Mouse (Mus musculus): ENCODE results near the gene Cln3.

Gene Cln3

DNA sequence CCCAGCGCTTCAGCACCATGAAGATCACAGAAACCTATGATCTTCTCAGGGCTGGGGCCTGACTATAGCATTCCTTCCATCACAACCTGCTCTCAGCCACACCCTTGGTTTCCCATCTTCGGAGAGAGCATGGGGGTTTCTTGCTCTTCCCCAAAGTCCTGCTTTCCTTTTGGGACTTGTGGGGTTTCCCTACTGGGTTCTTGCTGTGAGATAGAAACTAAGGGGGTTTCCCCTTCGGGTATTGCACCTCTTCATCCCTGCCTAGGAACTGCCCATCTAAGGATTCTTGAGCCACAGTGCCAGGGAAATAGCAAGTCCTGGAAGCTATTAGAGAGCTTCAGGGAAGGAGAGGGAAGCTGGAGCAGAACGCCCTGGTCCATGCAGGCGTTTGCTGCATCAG, 10.3 kb upstream of the Cln3 start:
- DNase-seq (ENCODE audit: low read depth in 2 of 2, low spot score in 2 of 2), result no peak

DNA sequence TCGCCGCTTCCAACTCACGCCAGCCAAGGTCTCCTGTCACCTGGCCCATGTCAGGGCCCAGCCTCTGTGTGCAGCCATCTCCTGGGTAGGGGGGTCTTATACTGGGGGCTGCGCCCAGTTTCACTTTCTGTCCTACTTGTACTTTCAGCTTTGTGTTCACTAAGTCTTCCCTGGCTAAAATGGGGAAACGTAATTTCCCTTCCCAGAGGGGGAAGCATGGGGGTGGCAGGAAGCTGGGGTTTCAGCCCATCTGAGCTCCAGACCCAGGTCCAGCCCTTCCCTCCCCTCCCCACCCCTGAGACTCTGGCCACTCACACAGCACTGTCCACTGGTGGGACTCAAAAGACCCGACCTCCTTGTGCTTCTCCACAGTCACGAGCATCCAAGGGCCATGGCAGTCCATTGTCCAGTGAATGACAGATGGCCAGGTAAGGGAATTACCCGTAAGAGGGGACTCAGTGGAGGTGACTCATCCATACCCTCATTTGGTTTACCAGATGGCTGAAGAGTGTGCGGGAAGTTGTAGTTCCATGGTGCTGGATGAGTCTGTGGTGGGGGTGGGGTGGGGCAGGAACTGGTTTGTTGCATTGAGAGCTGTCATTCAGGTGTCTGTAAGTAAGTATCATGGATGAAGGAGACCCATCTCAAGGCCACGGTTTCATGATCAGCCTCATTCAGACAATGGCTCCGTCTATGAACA, 9.4 kb upstream of the Cln3 start, which contains the start of gene Il27:
TSS of gene Il27 (minus strand) at position 80 of the 700 bp plus-strand sequence.
- no peak for DNase-seq (ENCODE audit: low read depth in 2 of 2, low spot score in 2 of 2)

DNA sequence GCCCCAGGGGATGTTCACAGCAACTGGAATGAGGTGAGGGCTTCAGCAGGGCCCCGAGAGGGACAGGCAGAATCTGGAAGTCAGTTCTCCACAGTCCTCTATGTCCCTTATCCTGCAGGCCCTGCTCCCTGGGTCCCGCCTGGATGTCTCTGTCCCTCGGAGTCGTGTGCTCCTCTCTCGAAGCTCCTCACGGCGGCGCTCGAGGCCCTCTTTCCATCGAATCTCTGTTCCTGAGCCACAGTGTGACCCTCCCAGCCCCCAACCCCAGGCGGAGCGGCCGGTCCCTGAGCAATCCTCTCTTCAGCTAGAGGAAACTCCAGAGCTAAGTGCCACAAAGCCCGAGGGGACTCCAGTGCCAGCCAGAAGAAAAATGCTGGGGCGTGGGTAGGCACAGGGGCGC, 2.2 kb upstream of the Cln3 start:
- no peak for DNase-seq (ENCODE audit: low read depth in 2 of 2, low spot score in 2 of 2)

DNA sequence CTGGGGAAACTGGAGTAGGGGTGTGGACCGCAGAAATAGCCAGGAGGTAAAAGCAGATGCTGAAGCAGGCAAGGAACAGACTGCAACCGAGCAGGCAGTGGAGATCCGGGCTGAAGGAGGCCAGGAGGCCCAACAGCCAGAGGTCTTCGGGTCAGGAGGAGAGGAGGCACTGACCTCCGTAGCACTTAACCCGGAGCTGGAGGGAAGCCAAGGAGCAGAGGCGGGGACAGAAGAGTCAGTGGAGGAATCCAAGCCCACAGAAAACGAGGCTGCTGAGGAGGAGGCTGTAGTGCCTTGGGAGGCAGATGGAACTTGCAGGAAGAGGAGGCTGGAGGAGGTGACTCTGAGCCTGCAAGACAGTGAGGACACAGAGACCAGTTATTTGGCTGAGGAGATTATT, 1.2 kb upstream of the Cln3 start:
- DNase-seq (ENCODE audit: low read depth in 2 of 2, low spot score in 2 of 2), result no peak

DNA sequence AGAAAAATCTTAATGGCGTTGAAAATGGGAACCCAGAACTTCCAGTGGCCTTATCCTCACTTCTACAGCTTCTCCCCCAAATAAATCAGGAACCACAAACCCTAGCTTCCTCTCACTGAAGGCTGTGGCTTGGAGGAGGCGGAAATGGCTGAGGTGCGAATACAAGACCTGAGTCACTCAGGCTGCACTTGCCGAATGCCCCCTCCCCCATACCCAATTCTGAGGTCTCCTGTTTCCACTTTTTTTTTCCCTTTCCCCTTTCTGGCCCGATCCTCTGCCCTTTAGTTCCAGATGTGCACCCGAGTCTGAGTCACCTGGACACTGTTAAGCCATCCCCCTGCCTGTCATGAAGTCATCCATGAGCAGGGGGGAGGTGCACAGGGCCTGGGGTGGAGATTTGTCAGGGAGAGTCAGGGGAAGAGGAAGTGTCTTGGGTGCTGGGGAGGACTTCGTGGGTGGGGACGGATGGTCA, 1.1 kb downstream of the Cln3 start, which contains the start of gene Apobr:
TSS of gene Apobr (plus strand) at position 437 of the 472 bp plus-strand sequence.
- peak in 1 of 2 experiments; percentile 25 for DNase-seq (ENCODE audit: low read depth in 2 of 2, low spot score in 2 of 2)

DNA sequence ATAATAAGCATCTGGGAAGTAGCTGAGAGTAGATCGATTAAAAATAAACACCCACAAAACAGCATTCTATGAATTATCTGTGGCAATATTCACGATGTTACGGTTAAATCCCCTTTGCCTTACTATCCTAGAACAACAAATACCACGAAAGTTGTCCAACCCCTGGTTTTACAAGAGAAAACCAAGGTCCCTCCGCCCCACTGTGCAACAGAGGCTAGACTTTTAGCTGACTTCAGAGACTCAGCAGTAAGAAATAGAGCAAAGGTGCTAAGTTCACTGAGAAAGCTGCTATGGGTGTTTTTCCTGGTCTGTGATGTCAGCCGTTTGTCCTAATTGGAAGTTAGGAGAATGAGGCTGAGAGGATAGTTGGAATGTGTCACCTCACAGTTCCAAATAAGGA, 1.9 kb downstream of the Cln3 start:
- no peak for DNase-seq (ENCODE audit: low read depth in 2 of 2, low spot score in 2 of 2)

DNA sequence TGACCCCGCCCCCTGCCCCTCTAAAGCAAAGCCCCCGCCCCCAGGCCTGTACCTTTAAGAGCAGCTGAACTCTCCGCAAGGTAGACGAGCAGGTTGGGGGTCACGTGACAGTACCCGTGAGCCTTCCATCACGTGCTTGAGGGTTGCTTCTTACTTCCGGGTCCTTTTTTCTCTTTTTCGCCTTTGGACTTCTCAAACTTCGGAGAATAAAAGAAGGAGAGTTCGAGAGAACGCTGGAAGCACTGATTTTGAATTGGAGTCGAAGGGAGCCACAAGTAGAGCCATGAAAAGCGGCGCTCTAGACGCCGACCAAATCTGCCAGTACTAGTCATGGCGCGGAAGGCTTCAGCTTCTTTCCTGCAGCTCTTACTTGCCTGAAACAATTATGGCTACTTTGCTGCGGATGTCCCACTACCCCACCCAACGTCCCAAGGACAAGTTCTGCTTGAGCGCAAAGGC, 2.3 kb downstream of the Cln3 start:
- peak; percentile 74 to 79 for DNase-seq (ENCODE audit: low read depth in 2 of 2, low spot score in 2 of 2)

DNA sequence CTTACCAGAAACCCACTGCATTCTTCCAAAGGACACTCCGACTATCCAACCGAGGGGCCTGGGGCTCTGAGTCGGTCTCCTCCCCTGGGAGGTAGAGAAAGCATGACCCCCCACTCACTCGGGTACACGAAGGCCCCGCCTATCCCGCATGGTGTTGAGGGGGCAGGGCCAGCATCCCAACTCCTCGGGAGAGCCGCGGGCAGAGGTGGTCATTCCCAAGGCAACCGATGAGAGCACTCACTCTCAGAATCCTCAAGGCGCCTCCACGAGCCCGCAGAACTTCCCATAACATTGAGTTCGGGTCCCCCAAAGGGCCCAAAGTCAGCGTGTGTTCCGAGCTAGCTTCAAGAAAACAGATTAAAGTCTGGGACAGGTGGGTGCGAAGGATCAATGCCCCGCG, 2.9 kb downstream of the Cln3 start:
- no peak for DNase-seq (ENCODE audit: low read depth in 2 of 2, low spot score in 2 of 2)

DNA sequence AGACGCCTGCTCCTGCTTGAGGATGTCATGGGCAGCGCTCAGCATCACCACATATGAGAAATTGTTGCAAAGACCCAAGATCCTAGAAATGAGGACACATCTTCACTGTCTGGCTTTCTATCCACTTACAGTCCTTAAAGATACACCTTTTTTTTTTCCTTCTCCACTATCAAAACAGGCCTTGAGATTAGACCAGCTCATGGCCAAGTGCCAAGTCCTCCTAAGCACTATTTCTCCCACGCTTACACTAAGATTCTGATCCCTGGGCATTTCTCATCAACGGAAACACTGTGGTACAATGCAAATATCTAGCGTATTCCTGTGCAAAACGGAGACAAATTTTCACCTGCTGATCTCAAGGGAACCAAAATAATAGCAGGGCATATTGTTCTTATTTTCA, 4.0 kb downstream of the Cln3 start:
- no peak for DNase-seq (ENCODE audit: low read depth in 2 of 2, low spot score in 2 of 2)

DNA sequence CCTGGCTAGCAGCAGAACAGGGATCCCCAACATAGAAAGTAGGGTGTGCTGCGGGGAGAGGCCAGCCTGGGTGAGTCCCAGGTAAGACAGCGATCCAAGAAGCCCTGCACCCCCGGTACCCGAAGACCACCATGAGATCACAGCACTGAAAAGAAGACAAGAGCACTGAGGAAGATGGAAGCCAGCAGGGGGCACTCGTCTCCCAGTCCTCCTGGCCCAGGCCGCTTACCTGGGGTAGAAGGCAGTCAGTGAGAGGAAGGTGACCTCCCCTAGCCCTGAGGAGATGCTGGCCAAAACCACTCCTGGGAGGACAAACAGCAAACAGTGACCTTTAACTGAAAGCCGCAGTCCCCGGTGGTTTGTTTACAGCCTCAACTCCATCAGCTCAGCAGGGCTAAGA, 6.4 kb downstream of the Cln3 start:
- peak; percentile 36 to 48 for DNase-seq (ENCODE audit: low read depth in 2 of 2, low spot score in 2 of 2)

DNA sequence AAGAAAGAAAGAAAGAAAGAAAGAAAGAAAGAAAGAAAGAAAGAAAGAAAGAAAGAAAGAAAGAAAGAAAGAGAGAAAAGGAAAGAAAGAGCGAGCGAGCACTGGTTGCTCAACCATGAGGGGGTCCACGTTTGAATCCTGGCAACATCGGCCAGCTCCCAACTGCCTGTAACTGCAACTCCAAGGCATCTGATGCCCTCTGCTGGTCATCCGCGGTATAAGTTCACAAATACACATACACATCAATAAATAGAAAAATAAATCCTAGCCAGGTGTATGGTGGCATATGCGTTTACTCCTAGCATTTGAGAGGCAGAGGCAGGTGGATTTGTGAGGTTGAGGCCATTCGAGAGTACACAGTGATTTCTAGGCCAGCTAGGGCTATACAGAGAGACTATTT, 8.7 kb downstream of the Cln3 start:
- DNase-seq (ENCODE audit: low read depth in 2 of 2, low spot score in 2 of 2), result peak; percentile 31 to 57

DNA sequence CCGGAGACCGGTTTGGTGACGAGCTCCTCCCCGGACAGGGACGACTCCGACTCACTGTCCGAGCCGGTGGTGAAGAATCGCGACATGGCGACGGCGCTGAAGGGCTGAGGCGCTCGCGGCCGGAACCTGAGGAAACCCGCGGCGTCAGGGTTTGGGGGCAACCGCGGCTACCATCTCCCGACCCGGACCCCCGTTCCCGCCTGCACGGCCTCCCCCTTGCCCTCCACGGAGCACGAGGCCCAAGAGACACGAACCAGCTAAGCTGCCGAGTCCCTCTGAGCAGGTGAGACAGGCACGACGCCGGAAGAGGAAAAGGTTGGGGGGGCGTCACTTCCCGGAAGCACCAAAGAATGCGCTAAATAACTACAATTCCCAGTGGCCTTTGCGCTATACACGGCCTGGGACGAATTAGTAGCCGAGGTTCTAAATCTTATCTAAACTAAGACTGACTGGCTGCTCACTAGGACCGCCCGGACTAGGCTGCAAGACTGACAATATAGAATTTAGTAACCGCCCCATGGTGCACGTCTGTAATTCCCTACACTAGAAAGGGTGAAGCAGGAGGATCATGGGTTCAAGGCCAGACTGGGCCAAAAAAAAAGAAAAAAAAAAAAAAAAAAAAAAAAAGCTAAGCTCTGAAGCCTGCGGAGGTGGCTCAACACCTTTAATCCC, 19.4 kb downstream of the Cln3 start, which contains the start of gene Eif3c:
TSS of gene Eif3c (minus strand) at position 318 of the 672 bp plus-strand sequence.
- peak; percentile 77 to 86 for DNase-seq (ENCODE audit: low read depth in 2 of 2, low spot score in 2 of 2)

DNA sequence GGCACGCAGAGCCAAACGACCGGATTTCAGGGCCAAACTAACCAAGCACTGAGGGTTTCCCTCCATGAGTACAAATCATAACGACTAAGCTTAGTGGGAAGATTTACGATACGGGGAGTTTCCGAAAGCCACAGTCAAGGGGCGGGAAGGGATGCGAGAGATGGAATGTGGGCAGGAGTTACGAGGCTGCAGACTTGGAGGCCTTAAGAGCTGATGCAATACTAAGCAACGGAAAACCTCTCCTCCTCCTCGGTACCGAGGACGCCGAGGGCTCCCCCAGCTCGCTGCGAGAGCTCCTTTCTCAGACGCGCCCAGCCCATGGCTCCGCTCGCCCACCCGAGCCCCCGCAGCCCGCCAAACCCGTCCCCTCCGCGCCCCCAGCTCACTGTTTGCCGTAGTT, 19.9 kb downstream of the Cln3 start:
- DNase-seq (ENCODE audit: low read depth in 2 of 2, low spot score in 2 of 2), result no peak

DNA sequence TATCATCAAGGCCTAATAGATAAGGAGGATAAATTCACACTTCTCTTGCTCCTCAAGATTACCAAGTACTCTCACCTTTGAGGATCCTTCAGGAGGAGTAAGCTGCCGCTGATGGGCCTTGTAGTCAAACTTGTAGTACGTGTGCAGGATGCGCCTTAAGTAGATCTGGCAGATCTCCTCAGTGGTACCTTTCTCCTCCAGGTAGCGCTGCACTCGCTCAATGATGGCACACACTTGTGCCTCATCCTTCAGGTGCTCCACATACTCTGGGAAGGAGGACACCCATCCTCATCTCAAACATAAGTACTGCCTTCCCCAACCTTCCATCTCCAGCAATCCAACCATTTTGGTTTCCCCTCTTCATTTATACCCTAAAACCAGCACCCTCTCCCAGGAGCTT, 29.0 kb downstream of the Cln3 start:
- no peak for DNase-seq (ENCODE audit: low read depth in 2 of 2, low spot score in 2 of 2)

DNA sequence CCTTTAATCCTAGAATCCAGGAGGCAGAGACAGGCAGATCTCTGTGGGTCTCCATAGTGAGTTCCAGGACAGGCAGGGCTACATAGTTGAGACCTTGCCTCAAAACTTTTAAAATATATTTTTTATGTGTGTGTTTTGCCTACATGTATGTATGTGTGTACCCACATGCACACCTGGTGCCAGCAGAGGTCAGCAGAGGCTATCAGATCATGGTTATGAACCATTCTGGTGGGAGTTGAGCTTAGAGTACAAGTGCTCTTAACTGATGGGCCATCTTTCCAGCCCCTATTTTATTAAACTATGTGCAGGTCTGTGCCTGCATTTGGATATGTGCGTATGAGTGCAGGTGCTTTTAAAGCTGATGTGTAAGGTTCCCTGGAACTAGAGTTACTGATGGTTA, 30.8 kb downstream of the Cln3 start:
- peak in 1 of 2 experiments; percentile 11 for DNase-seq (ENCODE audit: low read depth in 2 of 2, low spot score in 2 of 2)

DNA sequence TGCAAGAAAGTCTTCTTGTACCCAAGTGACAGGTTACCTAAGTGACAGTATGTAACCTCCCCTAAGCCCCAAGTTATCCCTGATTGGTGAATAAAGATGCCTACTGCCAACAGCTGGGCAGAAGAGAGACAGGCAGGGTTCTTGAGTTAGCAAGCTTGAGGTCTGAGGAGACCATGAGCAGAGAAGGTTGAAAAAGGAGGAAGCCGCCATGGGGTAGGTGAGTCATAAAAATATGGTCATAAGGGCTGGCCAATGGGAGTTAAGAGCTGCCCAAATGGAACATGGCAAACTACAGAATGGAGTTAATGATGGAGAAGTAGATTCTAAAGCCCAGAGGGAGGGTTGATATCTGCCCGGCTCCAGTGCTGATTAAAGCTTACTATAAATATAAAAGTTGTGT, 40.0 kb downstream of the Cln3 start:
- DNase-seq (ENCODE audit: low read depth in 2 of 2, low spot score in 2 of 2), result no peak

DNA sequence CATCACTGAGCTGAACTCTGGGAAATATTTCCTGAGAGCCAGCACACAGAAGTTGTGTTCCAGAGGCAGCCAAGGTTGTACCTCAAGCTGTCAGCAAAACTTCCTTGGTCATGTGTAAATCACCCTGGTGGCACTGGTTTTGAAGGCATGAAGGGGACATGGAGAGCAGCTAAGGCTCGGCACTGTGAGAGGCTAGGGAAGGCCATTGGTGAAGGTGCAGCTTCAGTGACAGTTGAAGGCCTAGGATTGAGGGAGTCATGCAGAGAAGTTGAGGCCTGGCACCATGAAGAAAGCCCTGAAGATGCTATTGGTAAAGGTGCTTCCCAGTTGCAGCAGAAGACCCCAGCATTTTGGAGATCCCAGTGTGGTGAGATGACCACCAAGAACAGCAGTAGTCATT, 44.0 kb downstream of the Cln3 start:
- DNase-seq (ENCODE audit: low read depth in 2 of 2, low spot score in 2 of 2), result no peak

DNA sequence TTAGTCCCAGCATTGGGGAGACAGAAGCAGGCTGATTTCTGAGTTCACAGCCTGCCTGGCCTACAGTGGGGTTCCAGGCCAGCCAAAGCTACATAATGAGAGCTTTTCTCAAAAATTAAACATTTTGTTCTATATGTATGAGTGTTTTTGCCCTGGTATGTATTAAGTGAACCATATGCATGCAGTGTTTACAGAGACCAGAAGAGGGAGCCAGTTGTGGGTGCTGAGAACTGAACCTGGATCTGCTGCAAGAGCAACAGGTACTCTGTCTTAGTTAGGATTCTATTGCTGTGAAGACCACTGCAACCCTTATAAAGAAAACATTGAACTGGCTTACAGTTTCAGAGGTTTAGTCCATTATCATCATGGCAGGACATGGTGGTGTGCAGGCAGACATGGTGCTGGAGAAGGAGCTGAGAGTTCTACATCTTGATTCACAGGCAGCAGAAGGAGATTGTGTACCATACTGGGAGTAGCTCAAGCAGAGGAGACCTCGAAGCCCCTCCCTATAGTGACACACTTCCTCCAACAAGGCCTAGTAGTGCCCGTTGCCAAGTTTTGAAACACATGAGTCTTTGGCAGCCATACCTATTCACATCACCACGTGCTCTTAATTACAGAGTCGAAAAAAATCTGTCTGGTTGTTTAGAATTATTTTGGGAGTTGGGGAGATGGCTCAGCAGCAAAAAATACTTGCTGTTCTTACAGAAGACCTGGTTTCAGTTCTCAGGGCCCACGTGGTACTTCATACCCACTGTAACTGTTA, 47.6 kb downstream of the Cln3 start:
- DNase-seq (ENCODE audit: low read depth in 2 of 2, low spot score in 2 of 2), result peak; percentile 14 to 47

DNA sequence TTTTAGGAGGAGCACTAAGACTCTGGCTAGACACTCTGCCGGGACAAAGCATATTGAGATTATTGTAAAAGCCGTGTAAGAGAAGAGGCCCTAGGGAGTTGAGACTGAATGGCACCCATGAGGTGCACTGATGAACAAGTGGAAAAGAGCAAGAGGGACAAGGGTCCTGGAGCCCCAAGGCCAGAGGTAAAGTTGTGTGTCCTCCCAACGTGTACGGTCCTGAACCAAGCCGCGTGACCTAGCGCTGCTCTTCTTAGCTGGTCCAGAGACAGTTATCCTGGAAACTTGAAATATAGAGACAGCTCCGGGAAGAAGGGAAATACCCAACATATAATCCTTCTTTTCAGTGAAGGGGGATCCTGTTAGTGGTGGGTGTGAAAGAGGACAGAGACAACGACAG, 49.2 kb downstream of the Cln3 start:
- no peak for DNase-seq (ENCODE audit: low read depth in 2 of 2, low spot score in 2 of 2)

DNA sequence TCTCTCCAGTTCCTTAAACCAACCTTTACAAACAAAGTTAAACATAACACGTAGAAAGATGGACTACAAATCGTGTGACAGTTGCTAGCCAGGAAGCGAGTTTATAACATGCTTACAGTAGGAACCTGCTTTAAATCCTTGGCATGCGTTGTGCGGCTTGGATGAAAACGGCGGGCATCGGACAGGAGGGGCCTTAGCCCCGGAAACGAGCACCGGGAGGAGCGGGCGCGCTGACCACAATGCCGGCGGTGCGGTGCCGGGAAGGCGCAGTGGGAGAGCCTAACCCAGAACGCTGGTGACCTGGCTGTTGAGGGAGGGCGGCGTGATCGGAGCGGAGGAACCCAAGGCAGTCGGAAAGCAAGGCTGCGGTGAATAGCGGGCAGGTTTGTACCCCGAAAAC, 49.9 kb downstream of the Cln3 start:
- DNase-seq (ENCODE audit: low read depth in 2 of 2, low spot score in 2 of 2), result no peak

DNA sequence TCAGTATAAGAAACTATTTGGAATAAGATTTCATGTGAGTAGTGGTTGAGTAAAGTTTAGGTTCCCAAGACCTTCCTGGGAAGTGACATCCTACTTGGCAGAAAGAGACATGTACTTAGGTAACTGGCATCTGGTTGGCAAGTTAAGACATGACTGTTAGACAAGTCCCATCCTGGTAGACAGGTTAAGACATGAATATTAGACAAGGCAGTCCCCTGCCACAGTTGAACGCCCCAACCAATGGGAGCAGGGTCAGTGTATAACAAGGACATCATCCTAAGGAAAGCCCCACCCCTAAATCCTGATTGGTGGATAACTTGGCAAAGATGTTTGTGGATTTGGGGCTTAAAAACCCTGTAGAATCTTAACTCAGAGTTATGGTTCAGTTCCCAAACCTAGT, 52.2 kb downstream of the Cln3 start:
- no peak for DNase-seq (ENCODE audit: low read depth in 2 of 2, low spot score in 2 of 2)

DNA sequence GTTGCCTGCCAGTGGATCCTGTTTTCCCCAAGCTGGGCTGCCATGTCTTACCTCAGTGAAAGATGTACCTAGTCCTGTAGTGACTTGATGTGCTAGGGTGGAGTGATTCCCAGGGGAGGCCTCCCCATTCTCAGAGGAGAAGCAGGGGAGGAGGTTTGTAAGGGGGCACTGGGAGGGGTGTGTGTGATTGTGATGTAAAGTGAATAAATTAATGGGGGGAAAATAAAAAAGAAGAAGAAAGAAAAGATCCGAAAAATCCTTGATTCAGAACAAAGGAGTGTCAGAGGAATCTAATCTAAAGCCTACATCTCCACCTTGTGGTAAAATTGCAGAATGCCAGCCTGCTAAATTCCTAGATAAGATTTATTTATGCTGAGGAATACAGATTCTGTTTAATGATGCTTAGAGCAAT, 57.4 kb downstream of the Cln3 start:
- DNase-seq (ENCODE audit: low read depth in 2 of 2, low spot score in 2 of 2), result peak; percentile 5 to 53
